Mouse (Mus musculus) kidney, embryonic 14.5 days (tissue): ENCODE data around the gene Prf1. TPM values are rescaled to one million over a fixed set of nuclear protein-coding genes. Genes with fewer than 3 reads are reported as not detected.

Experiments used
- polyA plus RNA-seq: library from polyadenylated mRNA; unstranded; fragments of >200 nt; fragmentation: Nextera tagmentation; extraction: Ambion mirVana; gene quantifications from 2 replicates; pipeline ENCODE4 v1.2.1, GENCODE M21; 2014

Prf1 gene
- polyA plus RNA-seq, 1 experiment from 2014 or later: not detected

Other genes with a start within 250 kb of the Prf1 start
- gene Pcbd1, start 208.5 kb upstream of the Prf1 start, polyA plus RNA-seq: 140 and 143 TPM in 2 replicates
- gene Sgpl1, start 150.1 kb upstream of the Prf1 start, polyA plus RNA-seq: 35.9 and 72.4 TPM in 2 replicates
- not detected in 2 replicates for gene Tbata, start 125.9 kb upstream of the Prf1 start, polyA plus RNA-seq
- 1.3 and 1.4 TPM in 2 replicates for gene Adamts14, start 24.4 kb upstream of the Prf1 start, polyA plus RNA-seq
- gene Pald1, start 85.7 kb downstream of the Prf1 start, polyA plus RNA-seq: 14.9 and 25.5 TPM in 2 replicates
- 0.30 and 0.44 TPM in 2 replicates for gene Nodal, start 120.1 kb downstream of the Prf1 start, polyA plus RNA-seq
- gene Eif4ebp2, start 154.8 kb downstream of the Prf1 start, polyA plus RNA-seq: 54.4 and 61.9 TPM in 2 replicates
- 6.3 and 9.0 TPM in 2 replicates for gene Lrrc20, start 178.0 kb downstream of the Prf1 start, polyA plus RNA-seq